Mouse (Mus musculus) left cerebral cortex, postnatal 14 days (tissue): ENCODE measurements around the gene Adgre1. TPM values are rescaled to one million over a fixed set of nuclear protein-coding genes. Genes with fewer than 3 reads are reported as not detected.

Source experiments
- DNase-seq, 2 experiments: peaks; one replicate each; pipeline ENCODE4 v3.0.0; 2021 to 2022; ENCODE audit warnings: low spot score in 2 of 2, mixed read lengths in 1 of 2
- intact Hi-C: fragments of 180-260 bp; cut with DNase I; formaldehyde crosslinking; loops from one replicate; pipeline ENCODE4 v1.15.1; 2025
- total RNA-seq, 2 experiments: library from RNA; stranded (reverse); gene quantifications; 2 replicates each; pipeline ENCODE4 v1.2.3; 2021

Adgre1 gene
- total RNA-seq, 2 experiments from 2014 or later: 5.3 to 7.0 TPM

- intact Hi-C loops: no loop called here
- DNase-seq: no peak
These were observed 1.2 kb downstream of the Adgre1 start for GRCm38 (mm10) chr17:57359485-57360241.

Other genes with a start within 250 kb of the Adgre1 start
- not detected for gene Cd70, start 208.9 kb upstream of the Adgre1 start, total RNA-seq
- not detected for gene Tnfsf14, start 164.5 kb upstream of the Adgre1 start, total RNA-seq
- under 1 TPM; 0.46 to 0.53 TPM for gene C3, start 130.6 kb upstream of the Adgre1 start, total RNA-seq
- gene Gpr108, start 110.2 kb upstream of the Adgre1 start, total RNA-seq: 10 to 100 TPM; 18.1 to 19.3 TPM
- gene Trip10, start 109.2 kb upstream of the Adgre1 start, total RNA-seq: 1 to 10 TPM; 8.1 to 9.2 TPM
- 1 to 10 TPM; 4.2 to 5.4 TPM for gene Vav1, start 79.6 kb upstream of the Adgre1 start, total RNA-seq
- gene Vmn2r120, start 186.8 kb downstream of the Adgre1 start, total RNA-seq: under 1 TPM in 1 of 2 experiments, not detected in 1; 0.04 TPM